Mouse (Mus musculus) lung, adult 18-20 months (tissue): ENCODE results near the gene Ddb2.

Experiments
- DNase-seq, 2 experiments: peaks; one replicate each; pipeline ENCODE4 v3.0.0; 2022; ENCODE audit warnings: mixed read lengths in 2 of 2

Gene Ddb2

DNA sequence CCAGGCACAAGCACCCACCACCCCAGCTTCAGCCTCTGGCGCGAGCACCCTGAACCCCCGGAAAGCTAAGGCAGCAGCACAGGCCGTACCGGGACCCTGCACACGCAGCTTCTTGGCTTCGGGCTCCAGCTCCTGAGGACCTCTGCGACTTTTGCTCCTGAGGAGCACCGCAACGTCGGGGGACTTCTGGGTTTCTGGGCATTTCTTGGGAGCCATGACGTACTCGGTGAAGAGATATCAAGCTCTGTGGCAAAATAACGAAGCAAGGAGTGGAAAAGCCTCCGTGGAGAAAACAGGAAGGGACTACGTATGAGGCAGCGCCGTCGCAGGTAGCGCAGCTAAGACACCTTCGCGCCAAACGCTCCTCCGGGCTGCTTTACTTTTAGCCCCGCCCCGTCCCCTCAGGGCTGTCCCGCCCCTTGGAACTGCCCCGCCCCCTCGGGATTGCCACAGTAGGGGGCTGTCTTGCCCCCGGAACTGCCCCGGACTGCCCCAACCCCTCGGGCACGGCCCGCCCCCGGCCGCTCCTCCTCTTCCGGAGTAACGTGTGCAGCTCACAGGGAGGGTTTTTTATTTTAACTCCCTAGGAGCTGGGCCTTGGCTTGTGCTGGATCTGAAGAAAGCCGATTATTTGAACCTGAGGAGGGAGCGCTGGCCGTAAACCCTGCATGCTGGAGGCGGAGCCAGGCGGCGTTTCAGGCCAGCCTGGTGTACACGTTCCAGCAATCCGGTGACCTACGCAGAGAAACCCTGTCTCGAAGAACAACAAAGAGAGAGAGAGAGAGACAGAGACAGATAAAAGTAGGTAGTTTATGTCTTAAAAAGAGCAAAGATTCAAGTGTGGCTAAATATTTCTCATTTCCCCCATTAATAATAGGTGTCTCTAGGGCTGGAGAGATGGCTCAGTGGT, at the start of gene Ddb2:
TSS of gene Ddb2 (minus strand) at position 382 of the 910 bp plus-strand sequence.
- peak; percentile 89 to 95 for DNase-seq

DNA sequence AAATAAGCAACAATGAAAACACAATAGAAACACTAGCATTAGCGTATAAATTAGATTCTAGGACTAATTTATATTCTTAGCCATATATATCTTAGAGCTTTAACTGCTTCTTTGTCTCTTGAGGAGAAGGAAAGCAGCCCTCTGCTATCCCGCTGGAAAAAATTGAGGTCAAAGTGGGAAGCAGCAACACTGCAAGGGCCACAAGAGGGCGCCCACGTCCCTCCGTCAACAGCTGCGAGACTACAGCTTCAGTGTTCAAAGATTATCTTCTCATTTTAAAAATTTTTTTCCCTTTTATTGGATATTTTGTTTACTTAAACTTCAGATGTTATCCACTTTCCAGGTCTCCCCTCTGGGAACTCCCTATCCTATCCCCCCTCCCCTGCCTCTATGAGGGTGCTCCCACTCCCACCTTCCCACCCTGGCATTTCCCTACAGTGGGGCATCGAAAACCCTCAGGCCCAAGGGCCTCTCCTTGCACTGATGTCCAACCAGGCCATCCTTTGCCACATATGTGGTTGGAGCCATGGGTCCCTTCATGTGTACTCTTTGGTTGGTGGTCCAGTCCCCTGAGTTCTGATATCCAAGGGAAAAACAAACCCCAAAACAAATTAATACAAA, 49.2 kb upstream of the Ddb2 start:
- DNase-seq = peak; percentile 76 to 79

GRCm38 (mm10) chr2:91284375-91285199, 47.8 kb upstream of the Ddb2 start:
- DNase-seq = peak in 1 of 2 experiments; percentile 23

DNA sequence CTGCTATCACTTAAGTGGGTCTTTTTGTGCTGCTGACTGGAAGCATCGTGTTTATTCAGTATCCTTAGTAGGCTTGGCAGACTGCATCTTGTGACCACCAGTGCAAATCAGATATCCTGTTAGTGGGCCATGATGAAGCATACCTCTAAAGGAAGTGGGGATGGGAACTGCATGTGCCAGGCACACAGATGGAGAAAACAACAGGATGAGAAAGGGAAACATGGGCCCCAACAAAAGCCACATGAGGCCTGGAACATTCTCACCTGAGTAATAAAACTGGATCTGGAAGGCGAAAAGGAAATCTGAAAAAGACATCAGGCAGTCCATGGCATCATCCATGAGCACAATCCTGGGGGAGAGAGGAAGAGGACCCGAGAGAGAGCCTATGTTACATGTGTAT, 47.2 kb upstream of the Ddb2 start:
- DNase-seq = no peak

- peak; percentile 55 to 70 for DNase-seq
Measured at GRCm38 (mm10) chr2:91281366-91281765, 44.6 kb upstream of the Ddb2 start.

DNA sequence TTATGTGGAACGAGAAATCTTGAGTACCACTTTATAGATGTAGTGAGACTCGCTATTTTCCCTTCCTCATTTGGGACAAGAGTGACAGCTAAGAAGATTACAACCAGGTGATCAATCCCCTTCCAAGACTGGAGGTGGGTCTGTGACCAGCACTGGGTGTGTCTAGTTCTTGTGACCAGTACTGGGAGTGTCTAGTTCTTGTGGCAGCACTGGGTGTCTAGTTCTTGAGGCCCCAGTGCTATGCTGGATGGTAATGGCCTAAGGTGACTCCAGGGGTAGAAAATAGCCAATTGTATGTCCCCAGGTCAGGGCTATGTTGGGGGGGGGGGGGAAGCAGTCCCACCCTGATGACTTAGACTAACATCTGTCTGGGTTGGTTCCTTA, 42.6 kb upstream of the Ddb2 start:
- DNase-seq = no peak

- DNase-seq = peak in 1 of 2 experiments; percentile 62
Measured at GRCm38 (mm10) chr2:91278749-91279371, 42.1 kb upstream of the Ddb2 start.

- no peak for DNase-seq
Measured at GRCm38 (mm10) chr2:91269687-91270133, 32.9 kb upstream of the Ddb2 start.

DNA sequence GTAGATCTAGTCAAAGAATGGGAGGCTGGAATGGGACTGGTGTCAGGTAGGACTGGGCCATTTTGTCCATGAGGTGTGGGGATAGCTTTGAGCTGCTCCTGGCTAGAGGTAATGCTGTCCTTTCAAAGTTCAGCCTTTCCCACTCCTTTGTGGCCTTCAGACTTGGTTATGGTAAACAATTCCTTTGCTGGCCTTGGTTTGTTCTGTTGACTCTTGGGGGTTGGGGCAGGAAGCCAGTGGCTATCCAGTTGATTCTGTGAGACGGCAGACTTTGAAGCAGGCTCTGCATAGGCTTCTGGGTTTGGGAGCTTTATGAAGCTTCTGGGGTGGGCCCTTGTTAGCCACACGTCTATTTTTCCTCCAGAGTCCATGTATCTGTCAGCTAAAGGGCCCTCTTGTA, 31.9 kb upstream of the Ddb2 start:
- DNase-seq = no peak

- DNase-seq = no peak
Measured at GRCm38 (mm10) chr2:91268042-91268441, 31.3 kb upstream of the Ddb2 start.

DNA sequence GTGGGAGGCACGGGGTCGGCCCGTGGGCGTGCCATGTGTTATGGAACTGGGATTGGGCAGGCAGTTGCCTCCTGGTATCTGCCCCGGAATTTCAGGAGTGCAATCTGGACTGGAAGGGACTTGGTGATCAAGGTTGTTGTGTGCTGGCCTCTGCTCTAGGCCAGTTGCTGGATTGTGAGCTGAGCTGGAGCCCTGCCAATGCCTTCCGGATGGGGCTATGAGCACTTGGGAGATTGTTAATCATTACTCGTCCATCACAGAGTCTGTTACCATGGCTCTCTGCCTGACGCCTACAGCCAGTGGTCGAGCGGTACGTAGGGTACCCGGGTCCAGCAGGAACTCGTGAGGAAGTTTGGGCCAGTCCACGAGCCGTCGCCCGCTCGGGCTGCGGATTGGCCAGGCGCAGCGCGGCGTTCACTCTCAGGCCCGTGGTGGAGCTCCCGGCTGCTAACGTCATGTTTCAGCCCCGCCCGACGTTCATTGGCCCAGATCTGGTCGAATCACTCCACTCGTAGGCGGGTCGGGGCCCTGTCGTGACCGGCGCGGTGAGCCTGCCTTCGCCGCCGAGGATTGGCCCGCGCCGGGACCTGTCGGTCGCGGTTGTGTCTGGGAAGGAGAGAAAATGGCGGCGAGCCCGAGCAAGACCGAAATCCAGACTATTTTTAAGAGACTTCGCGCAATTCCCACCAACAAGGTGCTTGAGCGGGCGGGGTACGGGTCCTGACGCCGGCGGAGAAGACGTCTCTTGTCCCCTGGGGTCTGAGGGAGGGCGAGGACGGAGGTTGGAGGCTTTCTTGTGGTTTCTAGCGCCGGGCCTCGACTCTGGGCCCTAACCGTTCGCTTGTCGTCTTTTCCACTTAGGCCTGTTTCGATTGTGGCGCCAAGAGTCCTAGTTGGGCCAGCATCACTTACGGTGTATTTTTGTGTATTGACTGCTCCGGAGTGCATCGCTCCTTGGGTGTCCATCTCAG, 28.2 kb upstream of the Ddb2 start, which contains the start of gene Arfgap2:
TSS of gene Arfgap2 (plus strand) at position 264 of the 971 bp plus-strand sequence.
- peak; percentile 98 to 99 for DNase-seq

DNA sequence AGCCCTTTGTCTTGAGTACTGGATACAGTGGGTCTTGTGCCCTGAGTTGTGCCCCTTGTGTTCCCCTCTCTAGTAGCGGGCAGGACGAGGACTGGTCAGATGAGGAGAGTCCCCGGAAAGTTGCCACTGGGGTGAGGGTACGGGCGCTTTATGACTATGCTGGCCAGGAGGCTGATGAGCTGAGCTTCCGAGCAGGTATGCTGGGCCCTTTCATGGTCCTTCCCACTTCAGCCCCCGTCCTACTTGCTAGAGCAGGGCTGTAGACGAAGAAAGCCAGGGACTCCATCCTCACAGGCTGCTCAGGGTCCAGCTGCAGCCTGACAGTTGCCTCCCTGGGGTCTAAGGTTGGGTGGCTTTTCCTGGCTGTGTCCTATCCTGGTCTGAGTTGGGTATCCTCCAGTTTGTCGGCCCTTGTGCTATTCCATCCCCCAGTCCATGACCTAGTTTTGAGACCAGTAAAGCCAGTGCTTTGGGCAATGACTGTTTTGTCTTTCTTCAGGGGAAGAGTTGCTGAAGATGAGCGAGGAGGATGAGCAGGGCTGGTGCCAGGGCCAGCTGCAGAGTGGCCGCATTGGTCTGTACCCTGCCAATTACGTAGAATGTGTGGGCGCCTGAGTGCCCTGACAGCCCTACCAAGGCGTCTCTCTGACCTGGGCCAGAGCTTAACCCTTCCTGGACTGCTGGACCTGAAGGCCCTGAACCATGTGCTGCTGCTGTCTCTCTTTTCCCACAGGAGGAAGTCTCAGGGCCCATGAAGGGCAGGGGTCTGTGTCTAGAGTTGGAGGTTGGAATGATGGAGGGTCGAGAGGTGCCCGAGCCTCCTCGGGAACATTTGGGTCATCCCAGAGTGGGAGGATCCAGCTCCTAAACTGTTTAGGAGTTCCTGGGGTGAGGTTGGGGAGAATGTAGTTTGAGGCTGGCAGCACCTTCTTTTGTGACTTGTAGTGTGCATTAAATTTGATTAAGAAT, 27.2 kb upstream of the Ddb2 start:
- no peak for DNase-seq

DNA sequence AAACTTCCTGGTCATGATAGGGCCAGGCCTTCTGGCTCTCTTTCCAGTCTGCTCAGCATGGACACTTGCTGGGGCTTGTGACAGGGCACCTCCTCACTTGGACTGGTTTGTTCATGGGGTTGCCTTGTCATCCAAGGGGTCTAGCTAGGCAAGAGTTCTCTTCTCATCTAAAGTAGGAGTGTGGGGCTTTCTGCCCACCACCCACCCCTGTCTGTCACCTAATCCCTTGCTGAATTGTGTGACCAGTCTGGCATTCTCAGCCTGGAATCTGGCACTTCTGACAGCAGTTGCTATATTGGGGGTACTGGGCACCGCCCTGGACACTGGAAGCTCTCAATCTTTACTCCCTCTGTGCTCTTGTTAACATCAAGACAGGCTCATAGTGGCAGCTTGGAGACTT, 22.7 kb upstream of the Ddb2 start:
- DNase-seq = no peak

DNA sequence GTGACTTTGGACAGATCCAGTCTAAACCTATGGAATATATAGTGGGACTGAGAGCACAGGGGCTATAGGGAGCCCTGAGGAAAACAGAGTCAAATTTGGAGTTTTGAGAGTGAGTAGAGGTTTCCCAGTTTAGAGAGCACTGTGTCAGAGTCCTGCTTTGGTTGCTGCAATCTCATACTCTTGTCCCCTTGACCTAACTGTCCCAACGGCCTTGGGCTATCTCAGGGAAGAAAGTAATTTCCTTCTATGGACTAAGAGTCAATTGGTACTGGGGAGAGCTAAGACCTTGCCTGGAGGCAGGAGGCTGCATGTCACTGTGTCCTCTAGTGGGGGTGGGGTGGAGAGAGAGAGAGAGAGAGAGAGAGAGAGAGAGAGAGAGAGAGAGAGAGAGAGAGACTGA, 22.0 kb upstream of the Ddb2 start:
- DNase-seq = no peak

GRCm38 (mm10) chr2:91258054-91258453, 21.3 kb upstream of the Ddb2 start:
- DNase-seq = peak in 1 of 2 experiments; percentile 46

GRCm38 (mm10) chr2:91257126-91257980, 20.6 kb upstream of the Ddb2 start:
- DNase-seq = peak in 1 of 2 experiments; percentile 54

DNA sequence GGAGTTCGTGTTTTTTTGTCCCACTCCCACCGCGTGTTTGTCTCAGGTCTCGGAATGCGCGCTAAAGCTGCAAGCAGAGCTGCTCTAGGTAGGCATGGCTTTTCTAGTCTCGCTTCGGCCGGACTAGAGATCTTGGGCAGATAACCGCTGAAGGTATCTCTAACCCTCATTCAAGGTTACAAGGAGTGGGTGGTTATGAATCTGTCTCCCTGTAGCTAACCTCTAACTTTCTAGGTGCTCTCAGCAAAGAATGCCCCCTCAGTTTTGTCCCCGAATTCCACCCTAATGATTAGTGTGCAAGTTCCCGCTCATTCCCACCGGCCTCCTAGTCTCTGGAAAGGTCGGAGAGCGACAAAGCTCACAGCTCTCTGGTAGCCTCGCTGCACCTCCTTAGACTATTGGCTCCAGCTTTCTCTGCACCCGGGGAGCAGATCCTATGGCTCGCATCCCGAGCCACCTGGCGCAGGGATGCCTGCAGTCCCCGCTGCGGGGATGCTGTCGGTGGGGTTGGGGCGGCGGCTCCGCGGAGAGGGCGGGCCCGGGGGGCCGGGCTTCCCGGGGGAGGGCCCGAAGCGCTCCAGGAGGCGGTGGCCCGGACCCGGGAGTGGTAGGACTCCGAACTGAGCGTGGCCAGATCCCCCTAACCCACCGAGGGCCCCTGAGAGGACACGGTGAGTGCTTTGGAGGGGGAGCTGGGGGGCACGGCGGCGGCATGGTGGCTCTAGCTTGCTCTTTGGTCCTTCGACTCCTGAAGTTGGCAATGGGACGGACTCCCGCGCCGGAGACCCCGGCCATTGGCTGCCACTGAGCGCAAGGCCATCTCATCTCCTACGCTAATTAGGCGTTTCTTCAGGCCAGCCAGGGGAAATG, 19.7 kb upstream of the Ddb2 start:
- DNase-seq = peak; percentile 66

GRCm38 (mm10) chr2:91255661-91256150, 18.9 kb upstream of the Ddb2 start, which contains the start of gene Pacsin3:
TSS of gene Pacsin3 (plus strand) at chr2:91255954.
- peak in 1 of 2 experiments; percentile 34 for DNase-seq
